Mouse (Mus musculus): Measurements from ENCODE around the gene Cplx3. TPM values are rescaled to one million over a fixed set of nuclear protein-coding genes. Genes with fewer than 3 reads are reported as not detected.

Cplx3 gene
- not detected in 2 replicates for polyA plus RNA-seq (2015; fragmentation: Nextera tagmentation; extraction: Ambion mirVana)

- Histone ChIP-seq H3K27me3 (ENCODE audit: control insufficient read depth, insufficient read depth, low read depth, low read length) (peaks cover 10% of the 10 kb centered on the region), H3K9ac (ENCODE audit: low read length) (no peak within 1 kb of the TSS), H3K4me1 (replicated peaks; ENCODE audit: control insufficient read depth, insufficient read depth, low read length) (peaks cover 1% of the 10 kb centered on the region; the same call in 1 of the 2 replicates), H3K27ac (ENCODE audit: low read length) (no peak within 1 kb of the TSS), H3K36me3 (ENCODE audit: control insufficient read depth, insufficient read depth, low read length) (no peaks in the 10 kb centered on the region), H3K9me3 (ENCODE audit: control insufficient read depth, low read length) (no peaks in the 10 kb centered on the region), H3K4me2 (ENCODE audit: low read depth, low read length) (no peak within 1 kb of the TSS), H3K4me3 (ENCODE audit: low read length) (no peak within 1 kb of the TSS)
- 8% methylated on average over 24 of the region's 24 CpGs for WGBS
- peak; percentile 41; the same call in 1 of the 2 replicates for ATAC-seq (ENCODE audit: low read depth)
Measured at GRCm38 (mm10) chr9:57606139-57606851, at the start of gene Cplx3. Cplx3 (minus strand) TSS chr9:57606281.

- Histone ChIP-seq H3K27me3 (ENCODE audit: control insufficient read depth, insufficient read depth, low read depth, low read length) (0 out of 2 replicates have a peak, but pooled peaks cover 3% of the 10 kb centered on the region), H3K36me3 (ENCODE audit: control insufficient read depth, insufficient read depth, low read length) (no peaks in the 10 kb centered on the region), H3K4me3 (ENCODE audit: low read length) (0 out of 2 replicates have a peak overlapping the region, but pooled peaks have one; percentile 25), H3K9ac (ENCODE audit: low read length) (peak overlapping the region; percentile 52), H3K4me1 (replicated peaks; ENCODE audit: control insufficient read depth, insufficient read depth, low read length) (peaks cover 7% of the 10 kb centered on the region), H3K9me3 (ENCODE audit: control insufficient read depth, low read length) (no peaks in the 10 kb centered on the region), H3K27ac (ENCODE audit: low read length) (no peak overlapping the region), H3K4me2 (ENCODE audit: low read depth, low read length) (peak overlapping the region; percentile 50)
- WGBS: 1% methylated on average over 11 of the region's 11 CpGs
- peak; percentile 76 for ATAC-seq (ENCODE audit: low read depth)
Measured at GRCm38 (mm10) chr9:57655749-57656148, 49.7 kb upstream of the Cplx3 start.

GRCm38 (mm10) chr9:57654966-57655365 lies 48.9 kb upstream of the Cplx3 start:
- peaks cover 9% of the 10 kb centered on the region for H3K4me1 ChIP-seq (replicated peaks; ENCODE audit: control insufficient read depth, insufficient read depth, low read length)
- no peak overlapping the region for H3K9ac ChIP-seq (ENCODE audit: low read length)
- H3K27ac ChIP-seq (ENCODE audit: low read length): no peak overlapping the region
- no peak overlapping the region for H3K4me2 ChIP-seq (ENCODE audit: low read depth, low read length)
- 0 out of 2 replicates have a peak, but pooled peaks cover 3% of the 10 kb centered on the region for H3K27me3 ChIP-seq (ENCODE audit: control insufficient read depth, insufficient read depth, low read depth, low read length)
- H3K36me3 ChIP-seq (ENCODE audit: control insufficient read depth, insufficient read depth, low read length): no peaks in the 10 kb centered on the region
- no peaks in the 10 kb centered on the region for H3K9me3 ChIP-seq (ENCODE audit: control insufficient read depth, low read length)
- no peak for ATAC-seq (ENCODE audit: low read depth)
- 75% methylated on average over 1 of the region's 1 CpGs for WGBS
- H3K4me3 ChIP-seq (ENCODE audit: low read length): no peak overlapping the region

GRCm38 (mm10) chr9:57653283-57653682 lies 47.2 kb upstream of the Cplx3 start, which contains the start of gene Csk:
Csk (minus strand) TSS chr9:57653631.
- WGBS: 53% methylated on average over 5 of the region's 5 CpGs
- H3K9ac ChIP-seq (ENCODE audit: low read length): peak within 1 kb of the TSS; percentile 11; the same call in 1 of the 2 replicates
- no peak for ATAC-seq (ENCODE audit: low read depth)
- H3K4me1 ChIP-seq (replicated peaks; ENCODE audit: control insufficient read depth, insufficient read depth, low read length): peaks cover 9% of the 10 kb centered on the region
- 0 out of 2 replicates have a peak, but pooled peaks cover 3% of the 10 kb centered on the region for H3K27me3 ChIP-seq (ENCODE audit: control insufficient read depth, insufficient read depth, low read depth, low read length)
- no peak within 1 kb of the TSS for H3K4me2 ChIP-seq (ENCODE audit: low read depth, low read length)
- H3K36me3 ChIP-seq (ENCODE audit: control insufficient read depth, insufficient read depth, low read length): no peaks in the 10 kb centered on the region
- H3K4me3 ChIP-seq (ENCODE audit: low read length): no peak within 1 kb of the TSS
- no peak within 1 kb of the TSS for H3K27ac ChIP-seq (ENCODE audit: low read length)
- no peaks in the 10 kb centered on the region for H3K9me3 ChIP-seq (ENCODE audit: control insufficient read depth, low read length)

GRCm38 (mm10) chr9:57652855-57653254 lies 46.8 kb upstream of the Cplx3 start:
- 58% methylated on average over 3 of the region's 3 CpGs for WGBS
- Histone ChIP-seq H3K9me3 (ENCODE audit: control insufficient read depth, low read length) (no peaks in the 10 kb centered on the region), H3K27me3 (ENCODE audit: control insufficient read depth, insufficient read depth, low read depth, low read length) (0 out of 2 replicates have a peak, but pooled peaks cover 3% of the 10 kb centered on the region), H3K4me2 (ENCODE audit: low read depth, low read length) (no peak overlapping the region), H3K36me3 (ENCODE audit: control insufficient read depth, insufficient read depth, low read length) (no peaks in the 10 kb centered on the region), H3K27ac (ENCODE audit: low read length) (no peak overlapping the region), H3K4me3 (ENCODE audit: low read length) (no peak overlapping the region), H3K9ac (ENCODE audit: low read length) (peak overlapping the region; percentile 11; the same call in 1 of the 2 replicates), H3K4me1 (replicated peaks; ENCODE audit: control insufficient read depth, insufficient read depth, low read length) (peaks cover 9% of the 10 kb centered on the region)
- no peak for ATAC-seq (ENCODE audit: low read depth)

GRCm38 (mm10) chr9:57652351-57652750 lies 46.3 kb upstream of the Cplx3 start:
- Histone ChIP-seq H3K4me2 (ENCODE audit: low read depth, low read length) (no peak overlapping the region), H3K27ac (ENCODE audit: low read length) (no peak overlapping the region), H3K9me3 (ENCODE audit: control insufficient read depth, low read length) (no peaks in the 10 kb centered on the region), H3K27me3 (ENCODE audit: control insufficient read depth, insufficient read depth, low read depth, low read length) (0 out of 2 replicates have a peak, but pooled peaks cover 3% of the 10 kb centered on the region), H3K4me1 (replicated peaks; ENCODE audit: control insufficient read depth, insufficient read depth, low read length) (peaks cover 9% of the 10 kb centered on the region), H3K4me3 (ENCODE audit: low read length) (no peak overlapping the region), H3K9ac (ENCODE audit: low read length) (no peak overlapping the region), H3K36me3 (ENCODE audit: control insufficient read depth, insufficient read depth, low read length) (no peaks in the 10 kb centered on the region)
- WGBS: 74% methylated on average over 9 of the region's 9 CpGs
- ATAC-seq (ENCODE audit: low read depth): no peak

- peak; percentile 18; the same call in 1 of the 2 replicates for ATAC-seq (ENCODE audit: low read depth)
- no peak overlapping the region for H3K27ac ChIP-seq (ENCODE audit: low read length)
- H3K36me3 ChIP-seq (ENCODE audit: control insufficient read depth, insufficient read depth, low read length): no peaks in the 10 kb centered on the region
- no peak overlapping the region for H3K4me3 ChIP-seq (ENCODE audit: low read length)
- no peaks in the 10 kb centered on the region for H3K9me3 ChIP-seq (ENCODE audit: control insufficient read depth, low read length)
- 0 out of 2 replicates have a peak, but pooled peaks cover 3% of the 10 kb centered on the region for H3K27me3 ChIP-seq (ENCODE audit: control insufficient read depth, insufficient read depth, low read depth, low read length)
- no peak overlapping the region for H3K9ac ChIP-seq (ENCODE audit: low read length)
- peaks cover 6% of the 10 kb centered on the region for H3K4me1 ChIP-seq (replicated peaks; ENCODE audit: control insufficient read depth, insufficient read depth, low read length)
- WGBS: 32% methylated on average over 6 of the region's 6 CpGs
- no peak overlapping the region for H3K4me2 ChIP-seq (ENCODE audit: low read depth, low read length)
Measured at GRCm38 (mm10) chr9:57650786-57651311, 44.8 kb upstream of the Cplx3 start.

GRCm38 (mm10) chr9:57650130-57650785 lies 44.2 kb upstream of the Cplx3 start:
- Histone ChIP-seq H3K27ac (ENCODE audit: low read length) (no peak overlapping the region), H3K9ac (ENCODE audit: low read length) (no peak overlapping the region), H3K4me3 (ENCODE audit: low read length) (no peak overlapping the region), H3K4me2 (ENCODE audit: low read depth, low read length) (no peak overlapping the region), H3K4me1 (replicated peaks; ENCODE audit: control insufficient read depth, insufficient read depth, low read length) (peaks cover 7% of the 10 kb centered on the region; the same call in 1 of the 2 replicates), H3K36me3 (ENCODE audit: control insufficient read depth, insufficient read depth, low read length) (no peaks in the 10 kb centered on the region), H3K27me3 (ENCODE audit: control insufficient read depth, insufficient read depth, low read depth, low read length) (0 out of 2 replicates have a peak, but pooled peaks cover 3% of the 10 kb centered on the region), H3K9me3 (ENCODE audit: control insufficient read depth, low read length) (no peaks in the 10 kb centered on the region)
- WGBS: 83% methylated on average over 6 of the region's 6 CpGs
- no peak for ATAC-seq (ENCODE audit: low read depth)
